ENCODE assay signal across 8 mouse cellular contexts in the genomic region with DNA sequence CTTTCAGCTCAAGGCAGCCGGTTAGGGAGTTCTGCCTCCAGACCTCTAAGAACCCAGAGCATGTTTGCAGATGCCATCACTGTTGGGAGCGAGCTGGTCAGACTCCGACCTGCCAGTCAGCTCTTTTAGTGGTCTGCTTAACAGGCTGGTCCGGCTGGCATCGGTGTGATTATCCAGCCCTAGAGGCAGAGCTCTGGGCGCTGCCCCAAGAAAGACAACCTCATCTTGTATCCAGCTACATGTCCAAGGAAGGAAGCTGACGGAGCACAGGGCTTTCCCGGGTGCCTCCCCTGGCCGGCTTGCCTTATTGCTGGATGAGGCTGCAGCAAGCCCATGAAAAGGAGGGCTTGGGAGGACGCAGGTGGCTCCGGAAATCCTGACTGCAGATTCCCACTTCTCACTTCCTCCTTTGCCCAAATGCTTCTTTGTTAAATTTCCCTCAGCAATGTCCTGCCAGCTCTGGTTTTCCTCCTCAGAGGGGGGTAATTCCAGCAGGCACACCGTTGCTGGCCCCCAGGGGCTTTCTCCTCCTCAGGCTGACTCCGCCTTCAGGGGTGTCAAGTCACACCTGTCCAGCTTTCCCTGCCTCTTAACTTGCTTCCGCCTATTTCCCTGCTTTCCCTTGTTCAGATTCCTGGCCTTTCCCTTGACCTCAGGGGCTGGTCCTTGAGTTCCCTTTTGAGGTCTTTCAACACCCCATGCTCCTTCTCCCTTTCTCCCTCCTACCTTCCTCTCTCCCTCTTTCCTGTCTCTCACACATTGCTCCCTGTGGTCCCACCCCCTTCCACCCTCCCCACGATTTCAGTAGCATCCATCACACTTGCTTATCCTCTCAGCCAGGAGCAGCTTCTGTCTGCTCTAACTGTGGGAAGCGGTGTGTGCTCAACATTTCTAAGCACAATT. TPM values are rescaled to one million over a fixed set of nuclear protein-coding genes. Genes with fewer than 3 reads are reported as not detected.
DNase-seq lines count a peak whose midpoint lies in the region; ATAC-seq and TF ChIP-seq lines count a peak whose summit lies in the region.

No protein-coding gene starts in this region.

- peak overlapping the region; percentile 57 for H3K4me3 ChIP-seq in E14TG2a.4 (replicated peaks; ENCODE audit: low read length)
- peak overlapping the region; percentile 52 for H3K4me3 ChIP-seq in gastrocnemius, adult 2 months
- no peak overlapping the region for H3K4me3 ChIP-seq in hindbrain, embryonic 13.5 days
- H3K4me3 ChIP-seq in midbrain, embryonic 13.5 days (replicated peaks), result no peak overlapping the region

- H3K9ac ChIP-seq in hindbrain, embryonic 13.5 days, result peak overlapping the region; percentile 47
- peak overlapping the region; percentile 48; the same call in 1 of the 2 replicates for H3K9ac ChIP-seq in midbrain, embryonic 13.5 days (replicated peaks)

- no peaks in the 10 kb centered on the region for H3K9me3 ChIP-seq in E14TG2a.4 (ENCODE audit: low read length)
- H3K9me3 ChIP-seq in hindbrain, embryonic 13.5 days, result no peaks in the 10 kb centered on the region
- H3K9me3 ChIP-seq in midbrain, embryonic 13.5 days, result no peaks in the 10 kb centered on the region

- intact Hi-C loops in gastrocnemius, adult 2 months (cut with DNase I), result loop anchor here (5.0 kb wide), 1 partner anchor 55 kb away; no protein-coding TSS in a partner anchor
- intact Hi-C loops in left cerebral cortex, postnatal 14 days (cut with DNase I), result no loop called here

- H3K4me1 ChIP-seq in E14TG2a.4 (replicated peaks; ENCODE audit: low read depth, low read length), result peaks cover 34% of the 10 kb centered on the region
- peaks cover 39% of the 10 kb centered on the region for H3K4me1 ChIP-seq in hindbrain, embryonic 13.5 days (replicated peaks)
- peaks cover 55% of the 10 kb centered on the region for H3K4me1 ChIP-seq in midbrain, embryonic 13.5 days (replicated peaks)

- no peaks in the 10 kb centered on the region for H3K36me3 ChIP-seq in E14TG2a.4 (ENCODE audit: insufficient read depth, low read length)
- no peaks in the 10 kb centered on the region for H3K36me3 ChIP-seq in hindbrain, embryonic 13.5 days
- no peaks in the 10 kb centered on the region for H3K36me3 ChIP-seq in midbrain, embryonic 13.5 days

- no peaks in the 10 kb centered on the region for H3K27me3 ChIP-seq in E14TG2a.4 (ENCODE audit: insufficient read depth, low read length)
- H3K27me3 ChIP-seq in hindbrain, embryonic 13.5 days, result no peaks in the 10 kb centered on the region
- H3K27me3 ChIP-seq in midbrain, embryonic 13.5 days, result 0 out of 2 replicates have a peak, but pooled peaks cover 3% of the 10 kb centered on the region

- WGBS in hindbrain, embryonic 13.5 days, result 28% methylated on average over 16 of the region's 16 CpGs
- WGBS in midbrain, embryonic 13.5 days, result 27% methylated on average over 16 of the region's 16 CpGs

- H3K27ac ChIP-seq in gastrocnemius, adult 2 months, result peak overlapping the region; percentile 72
- H3K27ac ChIP-seq in hindbrain, embryonic 13.5 days, result peak overlapping the region; percentile 62
- peak overlapping the region; percentile 62 for H3K27ac ChIP-seq in midbrain, embryonic 13.5 days

- no peak for TF ChIP-seq CTCF in E14TG2a.4 (conservative IDR thresholded peaks at IDR 0.05; ENCODE audit: low read length)
- TF ChIP-seq CTCF in gastrocnemius, adult 2 months (IDR thresholded peaks at IDR 0.05), result no peak

- DNase-seq in cerebellum, adult 11-12 months, result peak; percentile 87
- DNase-seq in gastrocnemius, adult 2 months, result peak; percentile 89
- peak; percentile 31 to 38 for DNase-seq in left cerebral cortex, postnatal 14 days (ENCODE audit: low spot score in 2 of 2)
- DNase-seq in urinary bladder, postnatal 36 days (ENCODE audit: low spot score in 2 of 2), result peak; percentile 44 to 65

- H3K4me2 ChIP-seq in hindbrain, embryonic 13.5 days, result peak overlapping the region; percentile 42
- H3K4me2 ChIP-seq in midbrain, embryonic 13.5 days (replicated peaks), result peak overlapping the region; percentile 39

- 0 out of 2 replicates have a peak, but pooled peaks have one; percentile 21 for ATAC-seq in hindbrain, embryonic 13.5 days (ENCODE audit: low FRiP score)
- peak; percentile 34 for ATAC-seq in midbrain, embryonic 13.5 days
- no peak for ATAC-seq in activated CD4-positive, CD25-positive, alpha-beta regulatory T cell, adult 4 months

RNA-seq across cellular contexts. Expression of gene Plcb4, which starts 58.7 kb away (rescaled TPM):
- total RNA-seq in gastrocnemius, adult 2 months (2021), result 10 to 100 TPM; 19.7 to 21.8 TPM
- polyA plus RNA-seq in hindbrain, embryonic 13.5 days (2015; fragmentation: Nextera tagmentation; extraction: Ambion mirVana), result 49.7 and 50.7 TPM in 2 replicates
- total RNA-seq in left cerebral cortex, postnatal 14 days (2021), result 10 to 100 TPM; 45.4 to 54.8 TPM
- polyA plus RNA-seq in midbrain, embryonic 13.5 days (2015; fragmentation: Nextera tagmentation; extraction: Ambion mirVana), result 34.6 and 38.2 TPM in 2 replicates
- 10 to 100 TPM; 19.5 to 19.6 TPM for polyA plus RNA-seq in activated CD4-positive, CD25-positive, alpha-beta regulatory T cell, adult 4 months (2017; shearing (Covaris generic))

Comparison
In these comparisons a context has a peak if more than half of its experiments do, and no peak if none do; other contexts are left out.
1. H3K4me3 ChIP-seq: peak in E14TG2a.4 (single experiment) and gastrocnemius, adult 2 months (single experiment); none in hindbrain, embryonic 13.5 days (single experiment) and midbrain, embryonic 13.5 days (single experiment).
2. DNase-seq: peak in every context shown above with its lines; median percentile 89 in gastrocnemius, adult 2 months; 87 in cerebellum, adult 11-12 months; 54 in urinary bladder, postnatal 36 days; 34 in left cerebral cortex, postnatal 14 days.
3. Peak in every context shown above with its lines, with median percentiles within 50 percentile points of each other: H3K27ac ChIP-seq.